Mouse (Mus musculus) naive thymus-derived CD4-positive, alpha-beta T cell, adult 2 months (primary cell): ENCODE results near the gene Erbb2.

Experiments used
- DNase-seq: peaks from one replicate; pipeline ENCODE4 v3.0.0-alpha.2; 2011; ENCODE audit warnings: low read depth

Gene Erbb2

GRCm38 (mm10) chr11:98418939-98419547 lies 6.8 kb downstream of the Erbb2 start:
- no peak for DNase-seq

- no peak for DNase-seq
Observed at GRCm38 (mm10) chr11:98426592-98426991, 14.3 kb downstream of the Erbb2 start.

GRCm38 (mm10) chr11:98428436-98428835 lies 16.2 kb downstream of the Erbb2 start:
- DNase-seq = no peak

GRCm38 (mm10) chr11:98431743-98432502 lies 19.7 kb downstream of the Erbb2 start:
- no peak for DNase-seq

- DNase-seq = no peak
Observed at GRCm38 (mm10) chr11:98435723-98436122, 23.5 kb downstream of the Erbb2 start.

- no peak for DNase-seq
Observed at GRCm38 (mm10) chr11:98437441-98437840, 25.2 kb downstream of the Erbb2 start.

GRCm38 (mm10) chr11:98438331-98439158 lies 26.3 kb downstream of the Erbb2 start, which contains the start of gene Mien1:
Gene Mien1, minus strand, starts transcription at chr11:98438991.
- peak; percentile 97 for DNase-seq

- DNase-seq = no peak
Observed at GRCm38 (mm10) chr11:98443688-98444087, 31.4 kb downstream of the Erbb2 start.

- no peak for DNase-seq
Observed at GRCm38 (mm10) chr11:98445238-98445637, 33.0 kb downstream of the Erbb2 start.

- no peak for DNase-seq
Observed at GRCm38 (mm10) chr11:98445679-98446078, 33.4 kb downstream of the Erbb2 start.

- no peak for DNase-seq
Observed at GRCm38 (mm10) chr11:98446213-98446561, 33.9 kb downstream of the Erbb2 start, which contains the start of gene Grb7. Gene Grb7, plus strand, starts transcription at chr11:98446394.

GRCm38 (mm10) chr11:98446562-98447474 lies 34.5 kb downstream of the Erbb2 start:
- DNase-seq = no peak

GRCm38 (mm10) chr11:98447475-98447834 lies 35.2 kb downstream of the Erbb2 start:
- no peak for DNase-seq

- DNase-seq = no peak
Observed at GRCm38 (mm10) chr11:98448191-98448790, 36.0 kb downstream of the Erbb2 start.

GRCm38 (mm10) chr11:98449419-98449818 lies 37.1 kb downstream of the Erbb2 start:
- no peak for DNase-seq

GRCm38 (mm10) chr11:98449921-98450771 lies 37.9 kb downstream of the Erbb2 start:
- DNase-seq = peak; percentile 53

- peak; percentile 56 for DNase-seq
Observed at GRCm38 (mm10) chr11:98455484-98455883, 43.2 kb downstream of the Erbb2 start.

GRCm38 (mm10) chr11:98456545-98456944 lies 44.3 kb downstream of the Erbb2 start:
- no peak for DNase-seq

- DNase-seq = no peak
Observed at GRCm38 (mm10) chr11:98456945-98457344, 44.7 kb downstream of the Erbb2 start.
